Mouse (Mus musculus) midbrain, embryonic 11.5 days (tissue): ENCODE data around the gene Tmem110. TPM values are rescaled to one million over a fixed set of nuclear protein-coding genes. Genes with fewer than 3 reads are reported as not detected.

Experiments
- ATAC-seq: fragments of 200-750 bp; cut with Nextera tagmentation; 2 replicates; pipeline ENCODE4 v1.8.0; 2017; ENCODE audit warnings: moderate TSS enrichment, moderate library complexity; ENCODE audit not compliant: low FRiP score
- DNase-seq: peaks from one replicate; pipeline ENCODE4 v3.0.0; 2015; ENCODE audit warnings: low spot score; ENCODE audit errors: missing footprints
- H3K27ac ChIP-seq: fragments of 300-500 bp; sonication (generic); 2 replicates; pipeline ENCODE4 v1.5.1; 2014; ENCODE audit warnings: low read depth, low read length
- H3K27me3 ChIP-seq: fragments of 300-500 bp; sonication (generic); 2 replicates; pipeline ENCODE4 v1.6.1; 2014; ENCODE audit warnings: mild to moderate bottlenecking, low read length, moderate library complexity, mixed read lengths; ENCODE audit not compliant: control insufficient read depth, insufficient read depth
- H3K36me3 ChIP-seq: fragments of 300-500 bp; sonication (generic); 2 replicates; pipeline ENCODE4 v1.6.1; 2014; ENCODE audit warnings: mild to moderate bottlenecking, low read length, moderate library complexity, mixed read lengths; ENCODE audit not compliant: control insufficient read depth, insufficient read depth
- H3K4me1 ChIP-seq: fragments of 300-500 bp; sonication (generic); 2 replicates; pipeline ENCODE4 v1.6.1; 2014; ENCODE audit warnings: low read length; ENCODE audit not compliant: control insufficient read depth, insufficient read depth
- H3K4me2 ChIP-seq: fragments of 300-500 bp; sonication (generic); 2 replicates; pipeline ENCODE4 v1.6.1; 2014; ENCODE audit warnings: mild to moderate bottlenecking, moderate library complexity
- H3K4me3 ChIP-seq: fragments of 300-500 bp; sonication (generic); 2 replicates; pipeline ENCODE4 v1.5.1; 2014; ENCODE audit warnings: low read depth, low read length
- H3K9ac ChIP-seq: fragments of 300-500 bp; sonication (generic); 2 replicates; pipeline ENCODE4 v1.6.1; 2014; ENCODE audit warnings: low read length
- H3K9me3 ChIP-seq: fragments of 300-500 bp; sonication (generic); 2 replicates; pipeline ENCODE4 v1.6.1; 2016; ENCODE audit warnings: low read length; ENCODE audit not compliant: control insufficient read depth
- WGBS: fragments of 180-500 bp; shearing (Covaris S2); extraction: QIAGEN DNeasy Blood & Tissue Kit; methylation state at CpG from one replicate; pipeline ENCODE4 v1.1.7; 2014; 5-methylcytosine and 5-hydroxymethylcytosine counted together
- polyA plus RNA-seq: library from polyadenylated mRNA; unstranded; fragments of >200 nt; fragmentation: Nextera tagmentation; extraction: Ambion mirVana; gene quantifications from 2 replicates; pipeline ENCODE4 v1.2.1, GENCODE M21; 2014

Gene Tmem110
- polyA plus RNA-seq, 1 experiment from 2014 or later = 23.3 TPM

DNA sequence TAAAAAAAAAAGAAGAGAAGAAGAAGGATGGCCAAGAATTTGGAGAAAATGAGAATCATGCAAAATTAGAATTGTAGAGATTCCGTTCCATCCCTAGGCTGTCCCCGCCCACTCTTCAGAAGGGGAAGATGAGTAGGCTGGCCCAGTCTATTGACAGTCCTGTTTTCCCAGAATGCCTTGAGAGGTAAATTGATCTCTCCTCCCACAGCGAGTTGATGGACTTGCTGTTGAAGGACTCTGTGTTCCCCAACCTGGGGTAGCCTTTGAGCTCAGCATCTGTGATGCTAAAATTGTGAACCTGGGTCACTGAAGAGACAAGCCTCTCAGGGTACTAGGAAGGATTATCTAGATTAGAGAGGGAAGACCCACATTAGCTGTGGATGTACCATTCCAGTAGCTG is 100.1 kb downstream of the Tmem110 start:
- Histone ChIP-seq H3K4me1 (no peaks in the 10 kb centered on the region), H3K27me3 (no peaks in the 10 kb centered on the region), H3K4me3 (no peak overlapping the region), H3K36me3 (no peaks in the 10 kb centered on the region), H3K27ac (no peak overlapping the region), H3K4me2 (no peak overlapping the region), H3K9me3 (no peaks in the 10 kb centered on the region), H3K9ac (no peak overlapping the region)
- no peak for DNase-seq
- 87% methylated on average over 3 of the region's 3 CpGs for WGBS
- ATAC-seq = no peak

Other genes starting within 250 kb of the Tmem110 start
- gene Prkcd, start 199.4 kb upstream of the Tmem110 start, polyA plus RNA-seq = 17.6 and 20.1 TPM in 2 replicates
- 11.0 and 12.3 TPM in 2 replicates for gene Rft1, start 171.2 kb upstream of the Tmem110 start, polyA plus RNA-seq
- gene Sfmbt1, start 110.7 kb upstream of the Tmem110 start, polyA plus RNA-seq = 22.0 and 24.5 TPM in 2 replicates
- 0.30 and 0.42 TPM in 2 replicates for gene Mustn1, start 53.6 kb downstream of the Tmem110 start, polyA plus RNA-seq
- gene Itih4, start 60.9 kb downstream of the Tmem110 start, polyA plus RNA-seq = 0.15 TPM in 1 of 2 replicates, not detected in the other
- 0.48 and 0.57 TPM in 2 replicates for gene Itih3, start 98.2 kb downstream of the Tmem110 start, polyA plus RNA-seq
- gene Itih1, start 117.7 kb downstream of the Tmem110 start, polyA plus RNA-seq = not detected in 2 replicates
- 17.9 and 19.2 TPM in 2 replicates for gene Nek4, start 125.8 kb downstream of the Tmem110 start, polyA plus RNA-seq
- 63.4 and 68.3 TPM in 2 replicates for gene Glt8d1, start 175.8 kb downstream of the Tmem110 start, polyA plus RNA-seq
- gene Spcs1, start 176.1 kb downstream of the Tmem110 start, polyA plus RNA-seq = 269 and 301 TPM in 2 replicates
- 134 and 140 TPM in 2 replicates for gene Pbrm1, start 193.5 kb downstream of the Tmem110 start, polyA plus RNA-seq
- gene Gnl3, start 193.6 kb downstream of the Tmem110 start, polyA plus RNA-seq = 96.2 and 103 TPM in 2 replicates